Mouse (Mus musculus): ENCODE results near the gene Cxcl1. TPM values are rescaled to one million over a fixed set of nuclear protein-coding genes. Genes with fewer than 3 reads are reported as not detected.

The Cxcl1 gene
- polyA plus RNA-seq (2017; shearing (Covaris generic)), result under 1 TPM in 1 of 2 experiments, not detected in 1; 0.85 TPM

GRCm38 (mm10) chr5:90890519-90891463 is at the start of gene Cxcl1:
Gene Cxcl1 (plus strand): TSS chr5:90891241.

DNA sequence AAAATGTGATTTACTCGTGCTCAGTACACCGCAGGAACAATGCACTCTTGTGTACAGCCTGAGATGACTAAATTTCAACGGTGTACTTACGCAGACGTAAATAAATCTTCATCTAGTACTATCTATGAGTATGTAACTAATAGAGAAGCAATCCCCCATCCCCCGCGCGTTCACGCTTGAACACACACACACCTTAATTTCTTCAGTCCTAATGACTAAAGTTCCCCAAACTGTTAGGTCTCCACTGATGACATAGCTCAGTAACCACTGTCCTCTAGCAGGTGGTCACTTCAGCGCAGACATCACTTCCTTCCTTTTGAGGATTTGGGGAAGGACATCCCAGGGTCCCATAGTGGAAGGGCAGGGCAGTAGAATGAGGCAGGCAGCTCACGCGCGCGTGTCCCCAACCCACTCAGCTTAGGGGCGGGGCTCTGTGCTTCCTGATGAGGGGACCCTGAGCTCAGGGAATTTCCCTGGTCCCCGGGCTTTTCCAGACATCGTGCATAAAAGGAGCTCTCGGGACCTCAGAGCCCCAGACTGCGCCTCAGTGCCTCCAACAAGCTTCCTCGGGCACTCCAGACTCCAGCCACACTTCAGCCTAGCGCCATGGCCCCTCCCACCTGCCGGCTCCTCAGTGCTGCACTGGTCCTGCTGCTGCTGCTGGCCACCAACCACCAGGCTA is 12.4 kb downstream of the Cxcl1 start, which contains the start of gene Cxcl2:
TSS of gene Cxcl2 (plus strand) at position 533 of the 682 bp plus-strand sequence.

GRCm38 (mm10) chr5:90930971-90931851 is 40.2 kb downstream of the Cxcl1 start, which contains the start of gene Mthfd2l:
Gene Mthfd2l (plus strand): TSS chr5:90931117.

Other genes with a start within 250 kb of the Cxcl1 start
- gene Cxcl5, start 131.9 kb upstream of the Cxcl1 start, polyA plus RNA-seq (2017; shearing (Covaris generic)), result not detected
- gene Ppbp, start 122.7 kb upstream of the Cxcl1 start, polyA plus RNA-seq (2017; shearing (Covaris generic)), result 1 to 10 TPM in 1 of 2 experiments, under 1 TPM in 1; 0.39 to 1.3 TPM
- gene Pf4, start 118.8 kb upstream of the Cxcl1 start, polyA plus RNA-seq (2017; shearing (Covaris generic)), result 1 to 10 TPM in 1 of 2 experiments, not detected in 1; 5.7 TPM
- gene Cxcl3, start 105.1 kb upstream of the Cxcl1 start, polyA plus RNA-seq (2017; shearing (Covaris generic)), result under 1 TPM in 1 of 2 experiments, not detected in 1; 0.57 TPM
- not detected for gene Cxcl15, start 96.7 kb upstream of the Cxcl1 start, polyA plus RNA-seq (2017; shearing (Covaris generic))
- under 1 TPM in 1 of 2 experiments, not detected in 1; 0.26 TPM for gene Cxcl2, start 12.6 kb downstream of the Cxcl1 start, polyA plus RNA-seq (2017; shearing (Covaris generic))
- gene Mthfd2l, start 39.9 kb downstream of the Cxcl1 start, polyA plus RNA-seq (2017; shearing (Covaris generic)), result 10 to 100 TPM; 12.2 to 13.2 TPM
- under 1 TPM in 1 of 2 experiments, not detected in 1; 0.16 TPM for gene Epgn, start 136.2 kb downstream of the Cxcl1 start, polyA plus RNA-seq (2017; shearing (Covaris generic))
- gene Ereg, start 183.4 kb downstream of the Cxcl1 start, polyA plus RNA-seq (2017; shearing (Covaris generic)), result not detected
- 1 to 10 TPM; 7.2 to 8.1 TPM for gene Areg, start 248.4 kb downstream of the Cxcl1 start, polyA plus RNA-seq (2017; shearing (Covaris generic))